Mouse (Mus musculus) midbrain, postnatal 0 days (tissue): ENCODE measurements around the gene Pttg1ip. TPM values are rescaled to one million over a fixed set of nuclear protein-coding genes. Genes with fewer than 3 reads are reported as not detected.
A peak's percentile ranks its signal among the peaks of the same experiment; 100 is the strongest.

Source experiments
- ATAC-seq: fragments of 200-750 bp; cut with Nextera tagmentation; 2 replicates; pipeline ENCODE4 v1.8.0; 2017; ENCODE audit warnings: moderate number of reproducible peaks, mild to moderate bottlenecking, moderate TSS enrichment, moderate library complexity; ENCODE audit not compliant: low FRiP score
- DNase-seq: peaks from one replicate; pipeline ENCODE4 v3.0.0-alpha.2; 2015; ENCODE audit warnings: low spot score
- H3K27ac ChIP-seq: fragments of 300-500 bp; sonication (generic); 2 replicates; pipeline ENCODE4 v1.5.1; 2014; ENCODE audit warnings: low read depth, mild to moderate bottlenecking, low read length, mixed read lengths
- H3K27me3 ChIP-seq: fragments of 300-500 bp; sonication (generic); 2 replicates; pipeline ENCODE4 v1.6.1; 2014; ENCODE audit warnings: low read length, control low read depth, mixed read lengths; ENCODE audit not compliant: insufficient read depth
- H3K36me3 ChIP-seq: fragments of 300-500 bp; sonication (generic); 2 replicates; pipeline ENCODE4 v1.6.1; 2014; ENCODE audit warnings: low read length, control low read depth, mixed read lengths; ENCODE audit not compliant: insufficient read depth
- H3K4me1 ChIP-seq: fragments of 300-500 bp; sonication (generic); 2 replicates; pipeline ENCODE4 v1.6.1; 2014; ENCODE audit warnings: mild to moderate bottlenecking, control low read depth, antibody characterized with exemption, low read length, mixed read lengths; ENCODE audit not compliant: insufficient read depth
- H3K4me2 ChIP-seq: fragments of 300-500 bp; sonication (generic); 2 replicates; pipeline ENCODE4 v1.6.1; 2014; ENCODE audit warnings: low read depth, mild to moderate bottlenecking, low read length, mixed read lengths; ENCODE audit not compliant: poor library complexity, severe bottlenecking
- H3K4me3 ChIP-seq: fragments of 300-500 bp; sonication (generic); 2 replicates; pipeline ENCODE4 v1.5.1; 2014; ENCODE audit warnings: low read depth, mild to moderate bottlenecking, low read length, moderate library complexity
- H3K9ac ChIP-seq: fragments of 300-500 bp; sonication (generic); replicated peaks from 2 replicates; pipeline ENCODE4 v1.6.1; 2014; ENCODE audit warnings: mild to moderate bottlenecking, low read length, moderate library complexity, mixed read lengths; ENCODE audit not compliant: poor library complexity, severe bottlenecking
- H3K9me3 ChIP-seq: fragments of 300-500 bp; sonication (generic); 2 replicates; pipeline ENCODE4 v1.6.1; 2016; ENCODE audit warnings: low read length, control low read depth
- CTCF ChIP-seq: IDR thresholded peaks from 2 replicates; pipeline ENCODE4 v1.5.1; 2016; ENCODE audit warnings: antibody characterized with exemption, mild to moderate bottlenecking
- WGBS: fragments of 180-500 bp; shearing (Covaris S2); extraction: QIAGEN DNeasy Blood & Tissue Kit; methylation state at CpG from one replicate; pipeline ENCODE4 v1.1.7; 2014; 5-methylcytosine and 5-hydroxymethylcytosine counted together
- polyA plus RNA-seq: library from polyadenylated mRNA; unstranded; fragments of >200 nt; fragmentation: Nextera tagmentation; extraction: Ambion mirVana; gene quantifications from 2 replicates; pipeline ENCODE4 v1.2.1, GENCODE M21; 2015
- total RNA-seq: library from RNA; depleted of rRNA; stranded (reverse); fragments of >200 nt; gene quantifications from 2 replicates; pipeline ENCODE4 v1.2.3, GENCODE M21; 2014

Gene Pttg1ip
- total and polyA plus RNA-seq, 2 experiments from 2014 or later, result 74.7 to 116 TPM

- peak; percentile 90 for ATAC-seq
These were observed 24.6 kb downstream of the Pttg1ip start, which contains the start of the genes Sumo3 and Gm49325 for GRCm38 (mm10) chr10:77605908-77606826. Gene Sumo3 (plus strand): TSS chr10:77606097. Gene Gm49325 (plus strand): TSS chr10:77606197.

GRCm38 (mm10) chr10:77606855-77607254, 25.3 kb downstream of the Pttg1ip start:
- TF ChIP-seq CTCF, result no peak
- H3K4me2 ChIP-seq, result peak overlapping the region; percentile 63
- DNase-seq, result no peak
- peak; percentile 8; the same call in 1 of the 2 replicates for ATAC-seq
- peaks cover 11% of the 10 kb centered on the region for H3K36me3 ChIP-seq
- no peaks in the 10 kb centered on the region for H3K9me3 ChIP-seq
- peak overlapping the region; percentile 96 for H3K27ac ChIP-seq
- peak overlapping the region; percentile 64 for H3K4me3 ChIP-seq
- WGBS, result 50% methylated on average over 7 of the region's 7 CpGs
- H3K4me1 ChIP-seq, result peaks cover 8% of the 10 kb centered on the region; the same call in 1 of the 2 replicates
- peak overlapping the region; percentile 84 for H3K9ac ChIP-seq
- no peaks in the 10 kb centered on the region for H3K27me3 ChIP-seq

More at GRCm38 (mm10) chr10:77605908-77606826, 24.6 kb downstream of the Pttg1ip start, which contains the start of the genes Sumo3 and Gm49325:
- peak; percentile 91 for DNase-seq
- Histone ChIP-seq H3K27ac (peak within 1 kb of the TSS; percentile 96), H3K4me1 (peaks cover 8% of the 10 kb centered on the region; the same call in 1 of the 2 replicates), H3K9ac (peak within 1 kb of the TSS; percentile 84), H3K4me2 (peak within 1 kb of the TSS; percentile 63), H3K9me3 (no peaks in the 10 kb centered on the region), H3K27me3 (no peaks in the 10 kb centered on the region), H3K4me3 (peak within 1 kb of the TSS; percentile 64), H3K36me3 (peaks cover 9% of the 10 kb centered on the region; the same call in 1 of the 2 replicates)
- TF ChIP-seq CTCF, result peak; percentile 16; the same call in 1 of the 2 replicates
- under 1% methylated on average over 100 of the region's 119 CpGs for WGBS

DNA sequence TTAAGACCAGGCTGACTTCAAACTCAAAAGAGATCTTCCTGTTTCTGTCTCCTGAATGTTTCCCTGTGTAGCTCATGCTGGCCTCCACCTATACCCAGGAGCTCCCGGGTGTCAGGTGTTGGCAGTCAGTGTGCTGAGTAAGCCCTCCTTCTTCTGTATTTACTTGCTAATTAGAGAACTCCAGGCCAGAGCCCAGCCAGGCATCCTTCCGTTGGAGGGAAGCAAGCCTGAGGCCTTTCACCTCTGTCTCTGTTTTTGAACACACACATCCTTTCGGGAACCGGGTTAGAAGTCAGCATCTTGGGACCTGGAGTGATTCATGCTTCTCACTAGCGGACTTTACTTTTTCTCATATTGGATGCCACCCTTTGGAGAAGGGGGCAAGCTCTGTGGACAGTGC, 25.9 kb downstream of the Pttg1ip start:
- ATAC-seq (no peak), DNase-seq (no peak)
- H3K27ac ChIP-seq, result no peak overlapping the region
- peak overlapping the region; percentile 64; the same call in 1 of the 2 replicates for H3K4me3 ChIP-seq
- no peaks in the 10 kb centered on the region for H3K9me3 ChIP-seq
- 63% methylated on average over 5 of the region's 5 CpGs for WGBS
- peak overlapping the region; percentile 63 for H3K4me2 ChIP-seq
- no peak for TF ChIP-seq CTCF
- no peaks in the 10 kb centered on the region for H3K27me3 ChIP-seq
- H3K9ac ChIP-seq, result 0 out of 2 replicates have a peak overlapping the region, but pooled peaks have one; percentile 84
- peaks cover 8% of the 10 kb centered on the region; the same call in 1 of the 2 replicates for H3K4me1 ChIP-seq
- peaks cover 13% of the 10 kb centered on the region for H3K36me3 ChIP-seq

DNA sequence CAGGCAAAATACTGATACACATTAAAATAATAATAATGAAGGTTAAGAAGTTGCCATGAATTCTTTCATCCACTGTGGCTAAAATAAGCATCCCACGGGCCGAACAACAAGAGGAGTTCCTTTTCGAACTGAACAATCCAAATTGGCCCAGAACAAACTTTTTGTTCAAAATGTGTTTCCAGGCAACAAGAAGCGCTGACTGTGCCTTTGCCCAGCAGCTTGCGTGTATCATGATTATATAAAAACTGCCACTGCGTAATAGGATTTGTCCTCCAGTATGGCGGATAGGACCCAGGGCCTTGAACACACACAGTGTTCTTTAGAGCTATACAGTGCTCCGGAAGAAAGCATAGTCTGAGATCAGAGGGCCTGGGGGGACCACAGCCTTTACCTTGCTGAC, 27.1 kb downstream of the Pttg1ip start:
- TF ChIP-seq CTCF, result no peak
- H3K27me3 ChIP-seq, result no peaks in the 10 kb centered on the region
- no peak overlapping the region for H3K4me2 ChIP-seq
- H3K36me3 ChIP-seq, result peaks cover 19% of the 10 kb centered on the region
- DNase-seq (no peak), ATAC-seq (no peak)
- no peak overlapping the region for H3K4me3 ChIP-seq
- no peaks in the 10 kb centered on the region for H3K9me3 ChIP-seq
- WGBS, result 68% methylated on average over 8 of the region's 8 CpGs
- peaks cover 8% of the 10 kb centered on the region; the same call in 1 of the 2 replicates for H3K4me1 ChIP-seq
- no peak overlapping the region for H3K27ac ChIP-seq
- no peak overlapping the region for H3K9ac ChIP-seq

GRCm38 (mm10) chr10:77610221-77610961, 28.9 kb downstream of the Pttg1ip start:
- Histone ChIP-seq H3K27ac (no peak overlapping the region), H3K4me3 (no peak overlapping the region), H3K4me2 (no peak overlapping the region), H3K27me3 (no peaks in the 10 kb centered on the region), H3K4me1 (peaks cover 8% of the 10 kb centered on the region; the same call in 1 of the 2 replicates), H3K9ac (no peak overlapping the region), H3K36me3 (peaks cover 27% of the 10 kb centered on the region), H3K9me3 (no peaks in the 10 kb centered on the region)
- ATAC-seq (no peak), DNase-seq (peak; percentile 40)
- no peak for TF ChIP-seq CTCF
- WGBS, result 91% methylated on average over 8 of the region's 8 CpGs
